Mouse (Mus musculus): ENCODE data around the gene Rassf3.
A peak's percentile ranks its signal among the peaks of the same experiment; 100 is the strongest.

Rassf3 gene

GRCm38 (mm10) chr10:121476190-121476967 is at the start of gene Rassf3:
TSS of gene Rassf3 (minus strand) at chr10:121476347.
- DNase-seq (ENCODE audit: low spot score): peak; percentile 84

- DNase-seq (ENCODE audit: low spot score): no peak
These were observed 44.9 kb upstream of the Rassf3 start for GRCm38 (mm10) chr10:121520923-121521585.

- DNase-seq (ENCODE audit: low spot score): no peak
These were observed 43.6 kb upstream of the Rassf3 start for GRCm38 (mm10) chr10:121519710-121520109.

- DNase-seq (ENCODE audit: low spot score): peak; percentile 82
These were observed 40.0 kb upstream of the Rassf3 start for GRCm38 (mm10) chr10:121516008-121516600.

GRCm38 (mm10) chr10:121509751-121510643 is 33.9 kb upstream of the Rassf3 start:
- no peak for DNase-seq (ENCODE audit: low spot score)

- DNase-seq (ENCODE audit: low spot score): no peak
These were observed 31.8 kb upstream of the Rassf3 start for GRCm38 (mm10) chr10:121507755-121508544.

- DNase-seq (ENCODE audit: low spot score): peak; percentile 74
These were observed 30.8 kb upstream of the Rassf3 start for GRCm38 (mm10) chr10:121506731-121507583.

- no peak for DNase-seq (ENCODE audit: low spot score)
These were observed 29.8 kb upstream of the Rassf3 start for GRCm38 (mm10) chr10:121505929-121506328.

GRCm38 (mm10) chr10:121504973-121505911 is 29.1 kb upstream of the Rassf3 start:
- peak; percentile 75 for DNase-seq (ENCODE audit: low spot score)

GRCm38 (mm10) chr10:121501160-121501559 is 25.0 kb upstream of the Rassf3 start:
- no peak for DNase-seq (ENCODE audit: low spot score)

- DNase-seq (ENCODE audit: low spot score): no peak
These were observed 23.9 kb upstream of the Rassf3 start for GRCm38 (mm10) chr10:121500034-121500433.

- DNase-seq (ENCODE audit: low spot score): no peak
These were observed 22.9 kb upstream of the Rassf3 start for GRCm38 (mm10) chr10:121499063-121499462.

GRCm38 (mm10) chr10:121498481-121498904 is 22.3 kb upstream of the Rassf3 start:
- DNase-seq (ENCODE audit: low spot score): no peak

GRCm38 (mm10) chr10:121497968-121498367 is 21.8 kb upstream of the Rassf3 start:
- DNase-seq (ENCODE audit: low spot score): no peak

- no peak for DNase-seq (ENCODE audit: low spot score)
These were observed 20.5 kb upstream of the Rassf3 start for GRCm38 (mm10) chr10:121496616-121497015.

GRCm38 (mm10) chr10:121494163-121494425 is 17.9 kb upstream of the Rassf3 start:
- no peak for DNase-seq (ENCODE audit: low spot score)

- no peak for DNase-seq (ENCODE audit: low spot score)
These were observed 17.4 kb upstream of the Rassf3 start for GRCm38 (mm10) chr10:121493374-121494162.

- DNase-seq (ENCODE audit: low spot score): no peak
These were observed 16.6 kb upstream of the Rassf3 start for GRCm38 (mm10) chr10:121492608-121493315.
